Mouse (Mus musculus) liver, embryonic 13.5 days (tissue): ENCODE measurements around the gene Sept4. TPM values are rescaled to one million over a fixed set of nuclear protein-coding genes. Genes with fewer than 3 reads are reported as not detected.

ENCODE experiments used
- ATAC-seq: fragments of 200-750 bp; cut with Nextera tagmentation; 2 replicates; pipeline ENCODE4 v1.8.0; 2017; ENCODE audit warnings: low read depth, mild to moderate bottlenecking, moderate number of reproducible peaks, moderate library complexity
- DNase-seq: peaks from one replicate; pipeline ENCODE4 v3.0.0; 2022
- H3K27ac ChIP-seq: fragments of 300-500 bp; sonication (generic); 2 replicates; pipeline ENCODE4 v1.5.1; 2015; ENCODE audit warnings: moderate library complexity, mild to moderate bottlenecking, inconsistent platforms
- H3K27me3 ChIP-seq: fragments of 300-500 bp; sonication (generic); 2 replicates; pipeline ENCODE4 v1.6.1; 2015; ENCODE audit warnings: mild to moderate bottlenecking, inconsistent platforms
- H3K36me3 ChIP-seq: fragments of 300-500 bp; sonication (generic); 2 replicates; pipeline ENCODE4 v1.6.1; 2015; ENCODE audit warnings: mild to moderate bottlenecking, inconsistent platforms
- H3K4me1 ChIP-seq: fragments of 300-500 bp; sonication (generic); replicated peaks from 2 replicates; pipeline ENCODE4 v1.6.1; 2015; ENCODE audit warnings: inconsistent platforms
- H3K4me2 ChIP-seq: fragments of 300-500 bp; sonication (generic); 2 replicates; pipeline ENCODE4 v1.6.1; 2015; ENCODE audit warnings: inconsistent platforms, mild to moderate bottlenecking, moderate library complexity
- H3K4me3 ChIP-seq: fragments of 300-500 bp; sonication (generic); replicated peaks from 2 replicates; pipeline ENCODE4 v1.5.1; 2015; ENCODE audit warnings: mild to moderate bottlenecking, inconsistent platforms
- H3K9ac ChIP-seq: fragments of 300-500 bp; sonication (generic); 2 replicates; pipeline ENCODE4 v1.6.1; 2015; ENCODE audit warnings: mild to moderate bottlenecking, inconsistent platforms
- H3K9me3 ChIP-seq: fragments of 300-500 bp; sonication (generic); replicated peaks from 2 replicates; pipeline ENCODE4 v1.6.1; 2016; ENCODE audit warnings: inconsistent platforms
- WGBS: fragments of 180-500 bp; shearing (Covaris S2); methylation state at CpG from one replicate; pipeline ENCODE4 v1.1.7; 2015; ENCODE audit not compliant: insufficient replicate concordance; 5-methylcytosine and 5-hydroxymethylcytosine counted together
- polyA plus RNA-seq: library from polyadenylated mRNA; unstranded; fragments of >200 nt; fragmentation: Nextera tagmentation; extraction: Ambion mirVana; gene quantifications from 2 replicates; pipeline ENCODE4 v1.2.1, GENCODE M21; 2015

Sept4 gene
- 11.2 and 14.9 TPM in 2 replicates for polyA plus RNA-seq

GRCm38 (mm10) chr11:87568255-87568953 is at the start of gene Sept4:
Sept4 (plus strand) TSS chr11:87568903.
- Histone ChIP-seq H3K9me3 (no peaks in the 10 kb centered on the region), H3K27ac (no peak within 1 kb of the TSS), H3K4me3 (no peak within 1 kb of the TSS), H3K4me1 (peaks cover 5% of the 10 kb centered on the region; the same call in 1 of the 2 replicates), H3K4me2 (no peak within 1 kb of the TSS), H3K9ac (no peak within 1 kb of the TSS), H3K27me3 (peaks cover 10% of the 10 kb centered on the region; the same call in 1 of the 2 replicates), H3K36me3 (no peaks in the 10 kb centered on the region)
- 65% methylated on average over 7 of the region's 7 CpGs for whole genome bisulfite sequencing
- ATAC-seq, result no peak
- DNase-seq, result no peak

GRCm38 (mm10) chr11:87519260-87519659 is 49.4 kb upstream of the Sept4 start:
- no peaks in the 10 kb centered on the region for H3K9me3 ChIP-seq
- no peak overlapping the region for H3K4me3 ChIP-seq
- no peak overlapping the region for H3K27ac ChIP-seq
- WGBS, result 0% methylated on average over 2 of the region's 2 CpGs
- H3K9ac ChIP-seq, result no peak overlapping the region
- no peak overlapping the region for H3K4me2 ChIP-seq
- no peaks in the 10 kb centered on the region for H3K27me3 ChIP-seq
- DNase-seq, result peak; percentile 62
- ATAC-seq, result peak; percentile 85
- H3K36me3 ChIP-seq, result no peaks in the 10 kb centered on the region
- peaks cover 20% of the 10 kb centered on the region for H3K4me1 ChIP-seq

DNA sequence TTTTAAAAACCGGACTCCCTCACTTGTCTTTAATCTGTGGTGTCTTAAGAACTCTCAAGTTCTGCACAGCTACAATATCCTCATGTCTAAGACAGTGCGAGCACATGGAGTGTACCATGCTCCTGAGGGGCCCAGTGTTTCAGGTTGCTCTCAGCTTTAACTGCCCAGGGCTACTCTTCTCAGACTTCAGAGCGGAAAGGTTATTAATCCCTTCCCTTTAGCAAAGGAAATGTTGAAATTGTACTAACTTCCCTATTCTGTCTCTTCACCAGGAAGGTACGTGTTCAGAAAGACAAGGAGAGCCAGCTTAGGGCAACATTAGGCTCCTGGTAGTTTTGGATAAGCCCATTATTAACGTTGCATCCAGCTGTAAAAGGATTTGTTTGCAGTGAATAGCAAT is 45.2 kb upstream of the Sept4 start:
- Histone ChIP-seq H3K4me1 (peaks cover 26% of the 10 kb centered on the region), H3K9me3 (no peaks in the 10 kb centered on the region), H3K9ac (no peak overlapping the region), H3K27ac (no peak overlapping the region), H3K4me2 (no peak overlapping the region), H3K36me3 (no peaks in the 10 kb centered on the region), H3K27me3 (no peaks in the 10 kb centered on the region), H3K4me3 (no peak overlapping the region)
- 35% methylated on average over 5 of the region's 5 CpGs for WGBS
- DNase-seq, result no peak
- no peak for ATAC-seq

- H3K9me3 ChIP-seq, result no peaks in the 10 kb centered on the region
- no peak overlapping the region for H3K9ac ChIP-seq
- DNase-seq, result no peak
- H3K4me3 ChIP-seq, result no peak overlapping the region
- H3K36me3 ChIP-seq, result no peaks in the 10 kb centered on the region
- peaks cover 24% of the 10 kb centered on the region for H3K4me1 ChIP-seq
- peak; percentile 60 for ATAC-seq
- no peaks in the 10 kb centered on the region for H3K27me3 ChIP-seq
- H3K27ac ChIP-seq, result no peak overlapping the region
- no peak overlapping the region for H3K4me2 ChIP-seq
Measured at GRCm38 (mm10) chr11:87523967-87524366, 44.7 kb upstream of the Sept4 start.

DNA sequence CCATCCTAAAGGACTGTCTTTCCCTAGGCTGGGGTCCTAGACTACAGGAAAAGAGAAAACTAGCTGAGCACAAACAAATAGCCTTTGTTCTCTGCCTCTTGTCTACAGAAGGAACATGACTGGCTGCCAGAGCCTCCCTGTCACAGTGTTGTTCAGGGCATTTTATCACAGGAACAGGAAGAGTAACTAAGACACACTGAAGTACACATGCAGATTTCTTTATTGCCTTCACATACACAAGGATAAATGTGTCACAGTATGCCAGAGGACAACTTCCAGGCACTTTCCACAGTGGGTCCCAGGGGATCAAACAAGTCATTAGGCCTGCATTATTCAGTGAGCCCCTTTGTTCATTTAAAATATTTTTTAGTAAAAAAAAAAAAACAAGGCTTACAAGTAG is 43.9 kb upstream of the Sept4 start:
- no peak overlapping the region for H3K4me2 ChIP-seq
- H3K9ac ChIP-seq, result no peak overlapping the region
- no peaks in the 10 kb centered on the region for H3K36me3 ChIP-seq
- H3K9me3 ChIP-seq, result no peaks in the 10 kb centered on the region
- no peak overlapping the region for H3K27ac ChIP-seq
- no peaks in the 10 kb centered on the region for H3K27me3 ChIP-seq
- peaks cover 21% of the 10 kb centered on the region for H3K4me1 ChIP-seq
- no peak for DNase-seq
- H3K4me3 ChIP-seq, result no peak overlapping the region
- no peak for ATAC-seq

- no peaks in the 10 kb centered on the region for H3K36me3 ChIP-seq
- peaks cover 21% of the 10 kb centered on the region for H3K4me1 ChIP-seq
- no peak overlapping the region for H3K9ac ChIP-seq
- H3K9me3 ChIP-seq, result no peaks in the 10 kb centered on the region
- H3K27me3 ChIP-seq, result no peaks in the 10 kb centered on the region
- H3K4me2 ChIP-seq, result no peak overlapping the region
- 45% methylated on average over 3 of the region's 3 CpGs for WGBS
- ATAC-seq (no peak), DNase-seq (no peak)
- no peak overlapping the region for H3K4me3 ChIP-seq
- no peak overlapping the region for H3K27ac ChIP-seq
Measured at GRCm38 (mm10) chr11:87527364-87527763, 41.3 kb upstream of the Sept4 start.

DNA sequence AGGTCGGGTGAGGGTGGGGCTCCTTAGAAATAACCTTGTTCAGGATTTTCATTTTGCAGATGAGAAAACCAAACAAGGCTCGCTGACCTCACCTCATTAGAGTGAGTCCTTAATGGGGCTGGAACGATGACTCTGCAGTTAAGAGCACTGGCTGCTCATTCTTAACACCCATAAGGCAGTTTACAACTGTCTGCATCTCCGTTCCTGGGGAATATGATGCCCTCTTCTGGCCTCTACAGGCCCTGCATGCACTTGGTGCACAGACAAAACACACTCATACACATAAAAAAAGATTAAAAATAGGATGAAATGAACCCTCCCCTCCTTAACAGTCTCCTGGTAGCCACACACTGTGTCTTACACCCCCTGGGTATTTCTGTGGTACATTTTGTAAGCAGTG is 40.7 kb upstream of the Sept4 start:
- H3K4me3 ChIP-seq, result no peak overlapping the region
- WGBS, result 49% methylated on average over 4 of the region's 4 CpGs
- H3K9ac ChIP-seq, result no peak overlapping the region
- H3K9me3 ChIP-seq, result no peaks in the 10 kb centered on the region
- H3K27ac ChIP-seq, result no peak overlapping the region
- no peak for ATAC-seq
- H3K27me3 ChIP-seq, result no peaks in the 10 kb centered on the region
- peaks cover 19% of the 10 kb centered on the region for H3K4me1 ChIP-seq
- no peak for DNase-seq
- no peaks in the 10 kb centered on the region for H3K36me3 ChIP-seq
- H3K4me2 ChIP-seq, result no peak overlapping the region

- Histone ChIP-seq H3K9ac (no peak overlapping the region), H3K4me3 (no peak overlapping the region), H3K36me3 (no peaks in the 10 kb centered on the region), H3K27me3 (no peaks in the 10 kb centered on the region), H3K27ac (no peak overlapping the region), H3K4me1 (no peaks in the 10 kb centered on the region), H3K4me2 (no peak overlapping the region), H3K9me3 (no peaks in the 10 kb centered on the region)
- 57% methylated on average over 6 of the region's 6 CpGs for WGBS
- ATAC-seq (no peak), DNase-seq (no peak)
Measured at GRCm38 (mm10) chr11:87531695-87532094, 37.0 kb upstream of the Sept4 start.

DNA sequence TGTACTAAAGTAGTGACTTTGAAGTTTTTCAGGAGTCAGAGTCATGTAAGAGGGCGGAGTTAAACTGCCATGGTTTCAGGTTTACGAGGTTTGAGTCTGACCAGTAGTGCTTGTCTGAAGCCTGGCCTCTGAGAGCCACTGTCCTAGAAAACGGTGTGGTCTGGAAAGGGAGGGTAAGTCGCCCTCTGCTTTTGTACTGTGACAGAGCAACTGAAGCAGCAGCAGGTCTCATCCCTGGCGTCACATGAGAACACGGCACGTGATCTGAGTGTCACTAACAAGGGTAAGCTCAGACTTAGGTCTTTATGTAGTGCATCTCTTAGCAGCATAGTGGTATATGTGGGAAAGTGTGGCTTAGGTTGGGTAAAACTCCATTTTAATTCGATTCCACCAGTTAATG is 26.4 kb upstream of the Sept4 start:
- 42% methylated on average over 8 of the region's 8 CpGs for WGBS
- DNase-seq, result no peak
- Histone ChIP-seq H3K36me3 (no peaks in the 10 kb centered on the region), H3K4me3 (no peak overlapping the region), H3K4me2 (no peak overlapping the region), H3K27me3 (no peaks in the 10 kb centered on the region), H3K9ac (no peak overlapping the region), H3K27ac (no peak overlapping the region), H3K9me3 (no peaks in the 10 kb centered on the region), H3K4me1 (no peaks in the 10 kb centered on the region)
- ATAC-seq, result no peak

DNA sequence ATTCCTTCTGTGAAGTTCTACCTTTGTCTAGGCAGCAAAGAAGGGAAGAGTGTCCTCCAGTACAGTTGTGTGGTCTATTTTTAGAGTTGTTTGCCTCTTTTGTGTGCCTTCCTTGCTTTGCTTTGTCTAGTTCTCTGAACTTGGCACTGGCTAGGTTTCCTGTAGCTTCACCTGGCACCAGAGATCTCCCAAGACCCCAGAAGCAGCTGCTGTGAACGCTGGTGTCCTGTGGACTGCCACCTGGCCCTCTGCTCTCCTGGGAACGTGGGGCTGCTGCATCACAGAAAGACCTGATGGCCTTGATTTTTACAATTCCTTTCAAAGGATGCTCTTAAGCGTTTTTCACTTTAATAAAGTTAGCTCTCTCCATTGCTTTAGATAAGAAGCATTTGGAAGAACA is 25.8 kb upstream of the Sept4 start:
- Histone ChIP-seq H3K4me1 (no peaks in the 10 kb centered on the region), H3K27me3 (no peaks in the 10 kb centered on the region)
- WGBS, result 42% methylated on average over 3 of the region's 3 CpGs

GRCm38 (mm10) chr11:87553342-87553741 is 15.4 kb upstream of the Sept4 start:
- H3K27me3 ChIP-seq, result no peaks in the 10 kb centered on the region
- 58% methylated on average over 4 of the region's 4 CpGs for WGBS
- H3K4me3 ChIP-seq, result no peak overlapping the region
- no peak overlapping the region for H3K9ac ChIP-seq
- no peaks in the 10 kb centered on the region for H3K9me3 ChIP-seq
- H3K4me1 ChIP-seq, result no peaks in the 10 kb centered on the region
- no peaks in the 10 kb centered on the region for H3K36me3 ChIP-seq
- H3K27ac ChIP-seq, result no peak overlapping the region
- DNase-seq (no peak), ATAC-seq (no peak)
- H3K4me2 ChIP-seq, result no peak overlapping the region

More for the DNA sequence above, 25.8 kb upstream of the Sept4 start:
- Histone ChIP-seq H3K9me3 (no peaks in the 10 kb centered on the region), H3K27ac (no peak overlapping the region), H3K4me2 (no peak overlapping the region), H3K4me3 (no peak overlapping the region), H3K9ac (no peak overlapping the region), H3K36me3 (no peaks in the 10 kb centered on the region)
- ATAC-seq, result no peak
- DNase-seq, result no peak

GRCm38 (mm10) chr11:87554386-87554785 is 14.3 kb upstream of the Sept4 start:
- WGBS, result 62% methylated on average over 5 of the region's 5 CpGs
- Histone ChIP-seq H3K9ac (no peak overlapping the region), H3K27me3 (no peaks in the 10 kb centered on the region), H3K4me3 (no peak overlapping the region), H3K36me3 (no peaks in the 10 kb centered on the region), H3K9me3 (no peaks in the 10 kb centered on the region), H3K4me1 (no peaks in the 10 kb centered on the region), H3K4me2 (no peak overlapping the region), H3K27ac (no peak overlapping the region)
- ATAC-seq, result no peak
- DNase-seq, result no peak
